10 mouse cellular contexts compared by ENCODE assay signal in the genomic region with DNA sequence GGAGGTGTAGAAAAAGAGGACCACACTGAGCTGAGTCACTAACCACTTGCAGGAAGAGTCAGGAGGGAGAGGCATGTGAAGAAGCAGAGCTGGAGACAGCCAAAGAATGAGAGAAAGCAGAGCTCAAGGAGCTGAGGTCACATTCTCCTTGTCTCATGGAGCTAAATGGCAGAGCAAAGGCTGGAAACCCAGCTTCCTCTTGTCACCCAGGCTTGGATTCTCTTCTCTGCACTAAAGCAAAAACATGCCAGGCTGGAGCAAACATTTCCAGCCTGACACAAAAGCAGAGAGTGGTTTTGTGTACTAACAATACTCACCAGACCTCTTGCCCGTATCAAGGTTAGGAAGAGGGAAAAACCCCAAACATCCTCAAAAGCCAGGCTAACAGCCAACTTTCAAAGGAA.
A peak's percentile ranks its signal among the peaks of the same experiment; 100 is the strongest.
DNase-seq lines count a peak whose midpoint lies in the region; ATAC-seq lines count a peak whose summit lies in the region.
"Had no signal": no experiment of that assay in that cellular context is flagged by ENCODE, and none has a peak within 500 bp of the region (broad histone marks: within the 10 kb centered on the region; RNA-seq: fewer than 3 reads in every experiment).

No protein-coding gene starts in this region.

- no peaks in the 10 kb centered on the region for H3K27me3 ChIP-seq in heart, embryonic 10.5 days (ENCODE audit: insufficient read depth, poor library complexity, severe bottlenecking)
- H3K27me3 ChIP-seq in kidney, embryonic 14.5 days (ENCODE audit: control insufficient read depth, insufficient read depth, low read length): no peaks in the 10 kb centered on the region
- H3K27me3 ChIP-seq: limb, embryonic 12.5 days had no signal

- no peak overlapping the region for H3K9ac ChIP-seq in kidney, embryonic 14.5 days (ENCODE audit: low read depth, low read length)
- H3K9ac ChIP-seq: limb, embryonic 12.5 days had no signal

- no peaks in the 10 kb centered on the region for H3K9me3 ChIP-seq in heart, embryonic 10.5 days
- no peaks in the 10 kb centered on the region for H3K9me3 ChIP-seq in kidney, embryonic 14.5 days (ENCODE audit: control insufficient read depth, low read length)
- H3K9me3 ChIP-seq: limb, embryonic 12.5 days had no signal

- peak; percentile 95 for DNase-seq in heart, adult 11 months
- DNase-seq in heart, embryonic 10.5 days (ENCODE audit: low spot score): no peak
- peak; percentile 38 to 42 for DNase-seq in heart, adult 9 months (ENCODE audit: low spot score in 2 of 2)
- DNase-seq in lung, postnatal 14 days: peak; percentile 21
- no peak for DNase-seq in layer of hippocampus, postnatal 36 days
- no peak for DNase-seq in thymus, postnatal 14 days
- DNase-seq: cerebellum, adult 11 months had no signal

- no peaks in the 10 kb centered on the region for H3K4me1 ChIP-seq in heart, embryonic 10.5 days
- no peaks in the 10 kb centered on the region for H3K4me1 ChIP-seq in kidney, embryonic 14.5 days (ENCODE audit: control insufficient read depth, insufficient read depth, low read length)
- H3K4me1 ChIP-seq: limb, embryonic 12.5 days had no signal

- WGBS in heart, embryonic 10.5 days: 53% methylated on average over 1 of the region's 1 CpGs
- 75% methylated on average over 1 of the region's 1 CpGs for WGBS in kidney, embryonic 14.5 days

- H3K4me3 ChIP-seq in heart, embryonic 10.5 days: no peak overlapping the region
- H3K4me3 ChIP-seq in kidney, embryonic 14.5 days (ENCODE audit: low read length): no peak overlapping the region
- H3K4me3 ChIP-seq: limb, embryonic 12.5 days had no signal

- H3K27ac ChIP-seq in heart, embryonic 10.5 days: no peak overlapping the region; the same call in 1 of the 2 replicates
- H3K27ac ChIP-seq in kidney, embryonic 14.5 days (ENCODE audit: low read depth, low read length): peak overlapping the region; percentile 18; the same call in 1 of the 2 replicates
- H3K27ac ChIP-seq: limb, embryonic 12.5 days had no signal

- ATAC-seq in kidney, embryonic 14.5 days (ENCODE audit: low FRiP score, low TSS enrichment): no peak
- ATAC-seq in megakaryocyte-erythroid progenitor cell, adult 5-6 weeks (replicated peaks; ENCODE audit: low FRiP score, low TSS enrichment, poor library complexity, severe bottlenecking): no peak

- H3K36me3 ChIP-seq in heart, embryonic 10.5 days: no peaks in the 10 kb centered on the region
- H3K36me3 ChIP-seq in kidney, embryonic 14.5 days (ENCODE audit: control insufficient read depth, insufficient read depth, low read length): no peaks in the 10 kb centered on the region
- H3K36me3 ChIP-seq: limb, embryonic 12.5 days had no signal

- H3K4me2 ChIP-seq in kidney, embryonic 14.5 days (replicated peaks; ENCODE audit: low read depth, low read length): no peak overlapping the region
- H3K4me2 ChIP-seq: limb, embryonic 12.5 days had no signal

Comparison
In these comparisons a context has a peak if more than half of its experiments do, and no peak if none do; other contexts are left out.
1. DNase-seq: peak in heart, adult 11 months (single experiment), heart, adult 9 months (2 of 2) and lung, postnatal 14 days (single experiment); none in heart, embryonic 10.5 days (single experiment), layer of hippocampus, postnatal 36 days (0 of 2) and thymus, postnatal 14 days (single experiment).